Mouse (Mus musculus) lung, embryonic 14.5 days (tissue): Measurements from ENCODE around the gene Ncapd3. TPM values are rescaled to one million over a fixed set of nuclear protein-coding genes. Genes with fewer than 3 reads are reported as not detected.

Experiments
- ATAC-seq: fragments of 200-750 bp; cut with Nextera tagmentation; 2 replicates; pipeline ENCODE4 v1.8.0; 2017; ENCODE audit warnings: mild to moderate bottlenecking, moderate TSS enrichment, moderate library complexity; ENCODE audit not compliant: insufficient read depth
- DNase-seq: peaks from one replicate; pipeline ENCODE4 v3.0.0-alpha.2; 2015
- H3K27ac ChIP-seq: fragments of 300-500 bp; sonication (generic); 2 replicates; pipeline ENCODE4 v1.5.1; 2014; ENCODE audit warnings: low read depth, mild to moderate bottlenecking, moderate library complexity
- H3K27me3 ChIP-seq: fragments of 300-500 bp; sonication (generic); 2 replicates; pipeline ENCODE4 v1.6.1; 2014; ENCODE audit warnings: low read length, control low read depth; ENCODE audit not compliant: insufficient read depth
- H3K36me3 ChIP-seq: fragments of 300-500 bp; sonication (generic); 2 replicates; pipeline ENCODE4 v1.6.1; 2014; ENCODE audit warnings: control low read depth; ENCODE audit not compliant: insufficient read depth
- H3K4me1 ChIP-seq: fragments of 300-500 bp; sonication (generic); 2 replicates; pipeline ENCODE4 v1.6.1; 2014; ENCODE audit warnings: antibody characterized with exemption, control low read depth; ENCODE audit not compliant: insufficient read depth
- H3K4me2 ChIP-seq: fragments of 300-500 bp; sonication (generic); 2 replicates; pipeline ENCODE4 v1.6.1; 2014; ENCODE audit warnings: mild to moderate bottlenecking
- H3K4me3 ChIP-seq: fragments of 300-500 bp; sonication (generic); 2 replicates; pipeline ENCODE4 v1.5.1; 2014; ENCODE audit warnings: low read depth, low read length
- H3K9ac ChIP-seq: fragments of 300-500 bp; sonication (generic); 2 replicates; pipeline ENCODE4 v1.6.1; 2014
- H3K9me3 ChIP-seq: fragments of 300-500 bp; sonication (generic); 2 replicates; pipeline ENCODE4 v1.6.1; 2016; ENCODE audit warnings: low read depth, low read length, control low read depth
- CTCF ChIP-seq: IDR thresholded peaks from 2 replicates; pipeline ENCODE4 v1.5.1; 2016; ENCODE audit warnings: antibody characterized with exemption, low read depth
- WGBS: fragments of 180-500 bp; shearing (Covaris S2); extraction: QIAGEN DNeasy Blood & Tissue Kit; methylation state at CpG from one replicate; pipeline ENCODE4 v1.1.7; 2014; 5-methylcytosine and 5-hydroxymethylcytosine counted together
- polyA plus RNA-seq: library from polyadenylated mRNA; unstranded; fragments of >200 nt; fragmentation: Nextera tagmentation; extraction: Ambion mirVana; gene quantifications from 2 replicates; pipeline ENCODE4 v1.2.1, GENCODE M21; 2014

Gene Ncapd3
- polyA plus RNA-seq, 1 experiment from 2014 or later, result 44.1 TPM

DNA sequence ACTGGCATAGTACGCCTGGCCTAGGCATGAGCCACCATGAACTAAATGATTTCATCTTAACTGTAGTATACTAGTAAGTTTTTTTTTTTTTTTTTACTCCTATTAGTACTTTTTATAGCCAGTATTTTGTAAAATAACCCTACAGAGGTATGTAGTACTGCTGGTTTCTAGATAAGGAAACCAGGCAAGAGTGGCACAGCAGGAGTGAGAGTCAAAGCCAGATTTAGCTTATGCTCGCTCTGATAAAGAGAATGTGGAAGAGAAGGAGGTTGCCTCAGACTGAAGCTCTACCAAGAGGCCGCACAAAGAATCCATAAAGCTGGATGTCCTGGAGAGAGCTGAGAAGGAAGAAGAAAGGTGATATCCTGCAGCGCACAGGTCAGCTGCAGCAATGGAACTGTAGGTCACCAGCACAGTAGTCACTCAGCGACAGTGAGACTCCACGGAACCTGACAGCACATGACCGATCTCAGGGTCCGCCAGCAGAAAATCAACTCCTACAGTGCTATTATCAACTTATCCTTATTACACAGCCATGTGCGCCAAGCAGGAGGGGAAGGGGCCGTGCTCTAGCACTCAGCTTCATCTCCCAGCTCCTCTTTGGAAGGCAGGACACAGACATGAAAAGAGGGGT is 110.6 kb downstream of the Ncapd3 start:
- Histone ChIP-seq H3K4me2 (no peak overlapping the region), H3K27me3 (no peaks in the 10 kb centered on the region), H3K4me1 (no peaks in the 10 kb centered on the region), H3K36me3 (peaks cover 3% of the 10 kb centered on the region; the same call in 1 of the 2 replicates), H3K9me3 (no peaks in the 10 kb centered on the region), H3K4me3 (no peak overlapping the region), H3K27ac (no peak overlapping the region), H3K9ac (no peak overlapping the region)
- WGBS, result 92% methylated on average over 10 of the region's 10 CpGs
- no peak for TF ChIP-seq CTCF
- ATAC-seq, result no peak
- DNase-seq, result no peak

DNA sequence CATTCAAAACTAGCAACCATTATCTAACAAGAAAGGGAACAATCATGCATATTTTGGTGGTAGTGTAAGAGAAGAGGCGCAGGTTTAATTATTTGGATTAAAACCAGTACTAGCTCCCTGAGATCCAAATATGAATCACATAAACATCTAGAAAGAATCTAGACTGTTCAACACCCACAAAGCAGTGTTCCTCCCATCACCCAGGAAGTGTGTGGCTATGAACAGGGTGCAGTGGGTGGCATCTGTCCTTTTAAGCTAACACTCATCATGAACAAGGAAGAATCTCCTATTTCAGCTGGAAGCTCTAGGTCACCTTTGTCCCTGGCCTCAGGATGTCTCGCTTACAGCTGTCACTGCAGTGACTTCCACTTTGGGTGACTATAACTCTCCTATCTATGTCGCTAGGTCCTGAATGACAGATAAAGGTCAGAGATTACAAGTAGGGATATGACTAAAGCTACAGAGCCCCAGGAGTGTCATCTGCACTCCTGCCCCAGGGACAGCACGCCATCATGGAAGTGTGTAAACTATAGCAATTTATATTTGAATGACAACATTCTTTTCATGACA is 114.4 kb downstream of the Ncapd3 start:
- Histone ChIP-seq H3K4me3 (no peak overlapping the region), H3K9me3 (no peaks in the 10 kb centered on the region), H3K4me2 (no peak overlapping the region), H3K27me3 (no peaks in the 10 kb centered on the region), H3K36me3 (peaks cover 3% of the 10 kb centered on the region; the same call in 1 of the 2 replicates), H3K4me1 (peaks cover 8% of the 10 kb centered on the region; the same call in 1 of the 2 replicates), H3K27ac (no peak overlapping the region), H3K9ac (no peak overlapping the region)
- TF ChIP-seq CTCF, result no peak
- no peak for ATAC-seq
- 72% methylated on average over 4 of the region's 4 CpGs for WGBS
- no peak for DNase-seq

Other genes starting within 250 kb of the Ncapd3 start
- gene Glb1l2, start 223.7 kb upstream of the Ncapd3 start, polyA plus RNA-seq, result 8.0 and 10.9 TPM in 2 replicates
- 0.19 and 0.34 TPM in 2 replicates for gene Glb1l3, start 169.3 kb upstream of the Ncapd3 start, polyA plus RNA-seq
- gene Gm1110, start 107.1 kb upstream of the Ncapd3 start, polyA plus RNA-seq, result not detected in 2 replicates
- gene Acad8, start 30.6 kb upstream of the Ncapd3 start, polyA plus RNA-seq, result 39.5 and 47.7 TPM in 2 replicates
- gene Thyn1, start 30.5 kb upstream of the Ncapd3 start, polyA plus RNA-seq, result 149 and 162 TPM in 2 replicates
- gene Vps26b, start 110 bp upstream of the Ncapd3 start, polyA plus RNA-seq, result 37.9 and 38.8 TPM in 2 replicates
- gene Jam3, start 125.2 kb downstream of the Ncapd3 start, polyA plus RNA-seq, result 68.9 and 70.4 TPM in 2 replicates